ENCODE assay signal across 8 mouse cellular contexts in the genomic region with DNA sequence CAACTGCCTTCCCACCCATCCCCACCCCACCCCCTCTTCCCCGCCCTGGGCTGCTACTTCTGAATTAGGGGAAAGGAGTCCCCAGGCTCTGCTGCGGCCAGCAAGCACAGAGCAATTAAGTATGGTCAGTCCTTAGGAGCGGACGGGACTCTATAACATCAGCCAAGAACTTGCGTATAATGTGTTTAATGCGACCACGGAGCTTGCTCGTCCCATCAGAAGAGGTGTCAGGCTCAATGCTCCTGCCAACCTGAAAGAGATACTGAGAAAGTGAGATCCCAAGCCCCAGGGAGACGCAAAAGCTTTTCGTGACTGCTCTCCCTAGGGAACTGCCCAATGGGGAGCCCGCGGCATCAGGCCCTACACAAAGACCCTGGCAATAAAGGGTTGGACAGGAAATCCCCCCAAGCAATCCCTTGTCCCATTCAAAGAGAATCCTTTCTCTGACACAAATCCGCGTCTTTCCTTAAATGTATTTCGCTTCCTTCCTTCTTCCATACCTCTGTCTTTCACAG. TPM values are rescaled to one million over a fixed set of nuclear protein-coding genes. Genes with fewer than 3 reads are reported as not detected.
A peak's percentile ranks its signal among the peaks of the same experiment; 100 is the strongest.
DNase-seq lines count a peak whose midpoint lies in the region; ATAC-seq and TF ChIP-seq lines count a peak whose summit lies in the region.

No protein-coding gene starts in this region.

- peaks cover 5% of the 10 kb centered on the region for H3K4me1 ChIP-seq in lung, embryonic 16.5 days (replicated peaks; ENCODE audit: control insufficient read depth, insufficient read depth, low read length)
- peaks cover 5% of the 10 kb centered on the region for H3K4me1 ChIP-seq in forebrain, embryonic 14.5 days (ENCODE audit: control insufficient read depth, insufficient read depth, low read length)
- H3K4me1 ChIP-seq in limb, embryonic 11.5 days (ENCODE audit: control insufficient read depth, insufficient read depth, low read length), result 0 out of 2 replicates have a peak, but pooled peaks cover 3% of the 10 kb centered on the region
- H3K4me1 ChIP-seq in olfactory bulb, adult 2 months (ENCODE audit: control insufficient read depth, insufficient read depth, low read length), result peaks cover 19% of the 10 kb centered on the region

- no peaks in the 10 kb centered on the region for H3K36me3 ChIP-seq in lung, embryonic 16.5 days (ENCODE audit: control insufficient read depth, insufficient read depth, low read length)
- no peaks in the 10 kb centered on the region for H3K36me3 ChIP-seq in forebrain, embryonic 14.5 days (ENCODE audit: control insufficient read depth, insufficient read depth, low read length)
- no peaks in the 10 kb centered on the region for H3K36me3 ChIP-seq in limb, embryonic 11.5 days (ENCODE audit: control insufficient read depth, insufficient read depth, low read length)

- H3K9me3 ChIP-seq in lung, embryonic 16.5 days (ENCODE audit: control insufficient read depth, low read length), result no peaks in the 10 kb centered on the region
- H3K9me3 ChIP-seq in forebrain, embryonic 14.5 days (replicated peaks; ENCODE audit: control insufficient read depth, low read length), result no peaks in the 10 kb centered on the region
- H3K9me3 ChIP-seq in limb, embryonic 11.5 days (ENCODE audit: control insufficient read depth, low read length), result no peaks in the 10 kb centered on the region

- no peak for TF ChIP-seq CTCF in olfactory bulb, adult 2 months (IDR thresholded peaks at IDR 0.05; ENCODE audit: insufficient read depth, low read depth, low read length)

- DNase-seq in lung, postnatal 4 days, result no peak
- no peak for DNase-seq in forebrain, embryonic 14.5 days (ENCODE audit: low spot score)
- DNase-seq in limb, embryonic 11.5 days (ENCODE audit: low spot score), result no peak
- DNase-seq in spleen, postnatal 36 days (ENCODE audit: low spot score in 2 of 2), result no peak
- no peak for DNase-seq in gastrocnemius, postnatal 14 days

- H3K27me3 ChIP-seq in lung, embryonic 16.5 days (ENCODE audit: control insufficient read depth, insufficient read depth, low read depth, low read length), result no peaks in the 10 kb centered on the region
- H3K27me3 ChIP-seq in forebrain, embryonic 14.5 days (replicated peaks; ENCODE audit: control insufficient read depth, insufficient read depth, low read length), result no peaks in the 10 kb centered on the region
- H3K27me3 ChIP-seq in limb, embryonic 11.5 days (ENCODE audit: control insufficient read depth, insufficient read depth, low read length), result no peaks in the 10 kb centered on the region

- ATAC-seq in lung, embryonic 16.5 days (ENCODE audit: low read depth), result no peak
- ATAC-seq in forebrain, embryonic 14.5 days, result no peak
- no peak for ATAC-seq in limb, embryonic 11.5 days (ENCODE audit: insufficient number of reproducible peaks, low FRiP score, low TSS enrichment, low read depth)
- no peak for ATAC-seq in cerebellum, adult (ENCODE audit: insufficient number of reproducible peaks, low FRiP score, low TSS enrichment)

- intact Hi-C loops in gastrocnemius, postnatal 14 days (cut with DNase I; ENCODE audit: low total_unique reads), result no loop called here

- peak overlapping the region; percentile 87 for H3K27ac ChIP-seq in lung, embryonic 16.5 days (ENCODE audit: low read length)
- H3K27ac ChIP-seq in forebrain, embryonic 14.5 days (ENCODE audit: low read depth, low read length), result peak overlapping the region; percentile 88
- H3K27ac ChIP-seq in limb, embryonic 11.5 days (replicated peaks; ENCODE audit: low read depth, low read length), result peak overlapping the region; percentile 96
- no peak overlapping the region for H3K27ac ChIP-seq in olfactory bulb, adult 2 months (ENCODE audit: insufficient read depth, low read depth, low read length)

- no peak for TF ChIP-seq POLR2A in olfactory bulb, adult 2 months (IDR thresholded peaks at IDR 0.05; ENCODE audit: insufficient read depth, low read depth, low read length)

- H3K4me2 ChIP-seq in lung, embryonic 16.5 days (ENCODE audit: low read depth, low read length), result peak overlapping the region; percentile 87
- peak overlapping the region; percentile 93 for H3K4me2 ChIP-seq in forebrain, embryonic 14.5 days (ENCODE audit: low read length)
- peak overlapping the region; percentile 81 for H3K4me2 ChIP-seq in limb, embryonic 11.5 days (ENCODE audit: low read depth, severe bottlenecking)

- H3K9ac ChIP-seq in lung, embryonic 16.5 days (ENCODE audit: low read length), result peak overlapping the region; percentile 80
- H3K9ac ChIP-seq in forebrain, embryonic 14.5 days (ENCODE audit: low read length), result peak overlapping the region; percentile 74
- peak overlapping the region; percentile 79 for H3K9ac ChIP-seq in limb, embryonic 11.5 days (ENCODE audit: low read length)

- 5% methylated on average over 15 of the region's 15 CpGs for WGBS in lung, embryonic 16.5 days
- WGBS in forebrain, embryonic 14.5 days, result 1% methylated on average over 15 of the region's 15 CpGs
- WGBS in limb, embryonic 11.5 days, result 1% methylated on average over 15 of the region's 15 CpGs
- 20% methylated on average over 15 of the region's 15 CpGs for WGBS in olfactory bulb, adult 2 months

- peak overlapping the region; percentile 70 for H3K4me3 ChIP-seq in lung, embryonic 16.5 days (ENCODE audit: low read length)
- peak overlapping the region; percentile 54 for H3K4me3 ChIP-seq in forebrain, embryonic 14.5 days (ENCODE audit: low read depth, low read length)
- H3K4me3 ChIP-seq in limb, embryonic 11.5 days (ENCODE audit: low read depth, low read length), result peak overlapping the region; percentile 52
- peak overlapping the region; percentile 58; the same call in 1 of the 2 replicates for H3K4me3 ChIP-seq in olfactory bulb, adult 2 months (ENCODE audit: insufficient read depth, low read depth, low read length)

RNA-seq across cellular contexts. Expression of a gene that starts 0.4 kb away (rescaled TPM):
- 42.9 and 46.4 TPM in 2 replicates for polyA plus RNA-seq in lung, embryonic 16.5 days (2015; fragmentation: Nextera tagmentation; extraction: Ambion mirVana)
- 41.4 and 51.4 TPM in 2 replicates for polyA plus RNA-seq in forebrain, embryonic 14.5 days (2014; fragmentation: Nextera tagmentation; extraction: Ambion mirVana)
- 119 and 121 TPM in 2 replicates for polyA plus RNA-seq in limb, embryonic 11.5 days (2014; fragmentation: Nextera tagmentation; extraction: Ambion mirVana)
- not detected in 2 replicates for polyA plus RNA-seq in olfactory bulb, adult 2 months (2012; ENCODE audit: insufficient read depth, insufficient read length, low replicate concordance, missing spikeins)
- 10 to 100 TPM; 19.3 to 27.2 TPM for total RNA-seq in gastrocnemius, postnatal 14 days (2021)

Comparison
In these comparisons a context has a peak if more than half of its experiments do, and no peak if none do; other contexts are left out.
1. RNA of a gene that starts 0.4 kb away (polyA plus RNA-seq): 119 to 121 TPM in limb, embryonic 11.5 days, 42.9 to 46.4 TPM in lung, embryonic 16.5 days and 41.4 to 51.4 TPM in forebrain, embryonic 14.5 days; not detected in olfactory bulb, adult 2 months; every median in the first group is over 10 times any median in the second.
2. Peak in every context shown above with its lines, with median percentiles within 50 percentile points of each other: H3K4me2 ChIP-seq, H3K4me3 ChIP-seq and H3K9ac ChIP-seq.